In the genomic region with DNA sequence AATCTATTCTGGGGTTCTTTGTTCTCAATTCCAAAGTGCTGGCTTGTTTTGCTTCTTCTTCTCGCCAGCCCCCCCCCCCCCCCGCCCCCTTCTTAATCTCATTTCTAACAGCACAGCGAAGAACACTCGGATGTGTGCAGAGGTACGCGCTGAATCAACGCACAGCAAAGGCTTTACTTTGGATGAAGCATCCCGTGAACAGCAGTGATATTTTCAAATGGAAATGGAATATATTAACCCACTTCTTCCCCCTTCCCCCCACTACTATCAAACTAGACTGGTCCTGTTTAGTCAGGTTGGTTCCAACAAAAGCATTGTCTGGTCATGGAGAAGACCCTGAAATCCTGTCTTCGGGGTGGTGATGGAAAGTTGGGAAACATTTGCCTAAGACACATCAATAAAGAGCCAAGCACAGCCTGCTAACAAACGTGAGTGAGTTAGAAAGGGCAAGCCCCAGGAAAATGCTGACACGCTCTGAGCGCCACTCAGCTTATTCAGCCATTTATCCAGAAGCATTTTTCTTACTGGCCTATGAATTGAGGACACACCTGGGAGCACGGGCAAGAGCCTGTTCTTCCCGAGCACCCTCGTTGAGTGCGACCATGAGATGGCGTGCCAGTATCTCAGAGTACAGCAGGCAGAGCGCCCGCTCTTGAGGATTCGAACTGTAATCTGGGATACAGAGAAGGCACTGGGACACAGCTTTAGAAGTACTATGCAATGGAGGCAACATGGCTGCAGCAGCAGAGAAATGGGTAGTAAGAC, we compare ENCODE assay signal across 26 mouse cellular contexts. TPM values are rescaled to one million over a fixed set of nuclear protein-coding genes. Genes with fewer than 3 reads are reported as not detected.
DNase-seq lines count a peak whose midpoint lies in the region; ATAC-seq and TF ChIP-seq lines count a peak whose summit lies in the region.
"Had no signal": no experiment of that assay in that cellular context is flagged by ENCODE, and none has a peak within 500 bp of the region (broad histone marks: within the 10 kb centered on the region; RNA-seq: fewer than 3 reads in every experiment).

No protein-coding gene starts in this region.

- no peaks in the 10 kb centered on the region; the same call in 1 of the 2 replicates for H3K27me3 ChIP-seq in forebrain, embryonic 12.5 days
- no peaks in the 10 kb centered on the region for H3K27me3 ChIP-seq in midbrain, embryonic 10.5 days (ENCODE audit: low read depth, poor library complexity, severe bottlenecking)
- H3K27me3 ChIP-seq in midbrain, embryonic 16.5 days (ENCODE audit: control insufficient read depth, insufficient read depth, low read depth, low read length) = no peaks in the 10 kb centered on the region
- H3K27me3 ChIP-seq in lung, postnatal 0 days (replicated peaks; ENCODE audit: insufficient read depth, low read length) = no peaks in the 10 kb centered on the region
- H3K27me3 ChIP-seq: heart, embryonic 12.5 days; hindbrain, embryonic 12.5 days; kidney, embryonic 15.5 days; stomach, embryonic 15.5 days had no signal

- TF ChIP-seq CTCF in lung, postnatal 0 days (IDR thresholded peaks at IDR 0.05) = no peak

- 68% methylated on average over 20 of the region's 20 CpGs for WGBS in forebrain, embryonic 12.5 days
- WGBS in midbrain, embryonic 10.5 days = 77% methylated on average over 20 of the region's 20 CpGs
- 52% methylated on average over 19 of the region's 20 CpGs for WGBS in midbrain, embryonic 16.5 days
- 64% methylated on average over 19 of the region's 20 CpGs for WGBS in lung, postnatal 0 days

- no peaks in the 10 kb centered on the region for H3K36me3 ChIP-seq in forebrain, embryonic 12.5 days (replicated peaks)
- H3K36me3 ChIP-seq in midbrain, embryonic 10.5 days = no peaks in the 10 kb centered on the region
- H3K36me3 ChIP-seq in midbrain, embryonic 16.5 days (ENCODE audit: control insufficient read depth, insufficient read depth, low read length) = no peaks in the 10 kb centered on the region
- H3K36me3 ChIP-seq in lung, postnatal 0 days (ENCODE audit: insufficient read depth, low read length) = no peaks in the 10 kb centered on the region
- H3K36me3 ChIP-seq: embryonic facial prominence, embryonic 10.5 days; heart, embryonic 12.5 days; hindbrain, embryonic 12.5 days; kidney, embryonic 15.5 days; stomach, embryonic 15.5 days had no signal

- no peak overlapping the region for H3K9ac ChIP-seq in forebrain, embryonic 12.5 days
- H3K9ac ChIP-seq in midbrain, embryonic 16.5 days (ENCODE audit: low read depth, low read length) = no peak overlapping the region
- no peak overlapping the region for H3K9ac ChIP-seq in lung, postnatal 0 days (replicated peaks; ENCODE audit: low read depth)
- H3K9ac ChIP-seq: heart, embryonic 12.5 days; hindbrain, embryonic 12.5 days; kidney, embryonic 15.5 days; liver, postnatal 0 days; stomach, embryonic 15.5 days had no signal

- no peak for ATAC-seq in forebrain, embryonic 12.5 days (ENCODE audit: low FRiP score)
- ATAC-seq in midbrain, embryonic 16.5 days = peak; percentile 66
- ATAC-seq in lung, postnatal 0 days = no peak
- ATAC-seq: intestine, postnatal 0 days; liver, postnatal 0 days had no signal

- intact Hi-C loops in heart, postnatal 25 days (cut with DNase I) = no loop called here

- no peak overlapping the region for H3K27ac ChIP-seq in forebrain, embryonic 12.5 days
- H3K27ac ChIP-seq in midbrain, embryonic 10.5 days (replicated peaks) = peak overlapping the region; percentile 80
- H3K27ac ChIP-seq in midbrain, embryonic 16.5 days (ENCODE audit: low read length) = no peak overlapping the region
- H3K27ac ChIP-seq in lung, postnatal 0 days (ENCODE audit: low read length) = no peak overlapping the region
- H3K27ac ChIP-seq: hindbrain, embryonic 12.5 days; kidney, embryonic 15.5 days; stomach, embryonic 15.5 days had no signal

- H3K4me3 ChIP-seq in forebrain, embryonic 12.5 days (replicated peaks) = no peak overlapping the region
- H3K4me3 ChIP-seq in midbrain, embryonic 10.5 days = no peak overlapping the region; the same call in 1 of the 2 replicates
- H3K4me3 ChIP-seq in midbrain, embryonic 16.5 days (ENCODE audit: low read depth, low read length) = no peak overlapping the region
- no peak overlapping the region for H3K4me3 ChIP-seq in lung, postnatal 0 days (ENCODE audit: low read depth, low read length)
- H3K4me3 ChIP-seq: embryonic facial prominence, embryonic 10.5 days; heart, embryonic 12.5 days; hindbrain, embryonic 12.5 days; kidney, embryonic 15.5 days; stomach, embryonic 15.5 days had no signal

- peak overlapping the region; percentile 8; the same call in 1 of the 2 replicates for H3K4me2 ChIP-seq in forebrain, embryonic 12.5 days
- peak overlapping the region; percentile 41; the same call in 1 of the 2 replicates for H3K4me2 ChIP-seq in midbrain, embryonic 16.5 days (ENCODE audit: low read length)
- H3K4me2 ChIP-seq in lung, postnatal 0 days (replicated peaks; ENCODE audit: low read depth, low read length) = no peak overlapping the region
- H3K4me2 ChIP-seq: heart, embryonic 12.5 days; hindbrain, embryonic 12.5 days; kidney, embryonic 15.5 days; stomach, embryonic 15.5 days had no signal

- DNase-seq in ES-CJ7 (ENCODE audit: low read depth, low spot score) = peak; percentile 42
- no peak for DNase-seq in midbrain, embryonic 10.5 days (ENCODE audit: low spot score)
- no peak for DNase-seq in ovary, adult 18-20 months (ENCODE audit: low spot score)
- no peak for DNase-seq in heart, postnatal 25 days (ENCODE audit: low spot score)
- no peak for DNase-seq in lung, postnatal 0 days (ENCODE audit: low spot score)
- DNase-seq: adrenal gland, postnatal 25 days; cerebellum, adult 11 months; cerebellum, adult 9-11 months; gastrocnemius, postnatal 14 days; heart, adult 18-20 months; heart, postnatal 10 days; liver, postnatal 0 days; lung, postnatal 10 days; right cerebral cortex, adult 18-20 months; thymus, postnatal 25 days had no signal

- no peaks in the 10 kb centered on the region for H3K9me3 ChIP-seq in forebrain, embryonic 12.5 days
- H3K9me3 ChIP-seq in midbrain, embryonic 10.5 days (replicated peaks) = no peaks in the 10 kb centered on the region
- H3K9me3 ChIP-seq in midbrain, embryonic 16.5 days (replicated peaks; ENCODE audit: control insufficient read depth, low read length, poor library complexity, severe bottlenecking) = no peaks in the 10 kb centered on the region
- no peaks in the 10 kb centered on the region for H3K9me3 ChIP-seq in lung, postnatal 0 days (ENCODE audit: low read length)
- H3K9me3 ChIP-seq: embryonic facial prominence, embryonic 10.5 days; heart, embryonic 12.5 days; hindbrain, embryonic 12.5 days; kidney, embryonic 15.5 days; stomach, embryonic 15.5 days had no signal

- H3K4me1 ChIP-seq in forebrain, embryonic 12.5 days = peaks cover 14% of the 10 kb centered on the region
- H3K4me1 ChIP-seq in midbrain, embryonic 10.5 days = peaks cover 17% of the 10 kb centered on the region
- peaks cover 10% of the 10 kb centered on the region for H3K4me1 ChIP-seq in midbrain, embryonic 16.5 days (ENCODE audit: control insufficient read depth, insufficient read depth, low read length)
- no peaks in the 10 kb centered on the region for H3K4me1 ChIP-seq in lung, postnatal 0 days (ENCODE audit: insufficient read depth, low read depth, low read length)
- H3K4me1 ChIP-seq: stomach, embryonic 15.5 days had no signal

- TF ChIP-seq EP300 in lung, postnatal 0 days (IDR thresholded peaks at IDR 0.05) = no peak

RNA-seq across cellular contexts. Expression of gene Rpl37a, which starts 54.1 kb away (rescaled TPM):
- polyA plus RNA-seq in forebrain, embryonic 12.5 days (2016; fragmentation: Nextera tagmentation; extraction: Ambion mirVana) = 1,399 and 1,461 TPM in 2 replicates
- polyA plus RNA-seq in midbrain, embryonic 10.5 days (2016; fragmentation: Nextera tagmentation; extraction: Ambion mirVana) = 1,262 and 1,429 TPM in 2 replicates
- 821 and 838 TPM in 2 replicates for polyA plus RNA-seq in midbrain, embryonic 16.5 days (2015; fragmentation: Nextera tagmentation; extraction: Ambion mirVana)
- 100 to 1,000 TPM; 571 to 619 TPM for total RNA-seq in heart, postnatal 25 days (2021)
- 2,028 and 2,237 TPM in 2 replicates for polyA plus RNA-seq in lung, postnatal 0 days (2015; fragmentation: Nextera tagmentation; extraction: Ambion mirVana)

RNA-seq across cellular contexts. Expression of gene Igfbp2, which starts 59.1 kb away (rescaled TPM):
- polyA plus RNA-seq in forebrain, embryonic 12.5 days (2016; fragmentation: Nextera tagmentation; extraction: Ambion mirVana) = 427 and 524 TPM in 2 replicates
- polyA plus RNA-seq in midbrain, embryonic 10.5 days (2016; fragmentation: Nextera tagmentation; extraction: Ambion mirVana) = 585 and 600 TPM in 2 replicates
- 244 and 262 TPM in 2 replicates for polyA plus RNA-seq in midbrain, embryonic 16.5 days (2015; fragmentation: Nextera tagmentation; extraction: Ambion mirVana)
- not detected for total RNA-seq in heart, postnatal 25 days (2021)
- 51.4 and 58.5 TPM in 2 replicates for polyA plus RNA-seq in lung, postnatal 0 days (2015; fragmentation: Nextera tagmentation; extraction: Ambion mirVana)
- total RNA-seq: common myeloid progenitor, adult 5-6 weeks; megakaryocyte progenitor cell, adult 5-6 weeks; monocyte, adult 5-6 weeks had no signal
